Mouse (Mus musculus): Measurements from ENCODE around the gene Dars2. TPM values are rescaled to one million over a fixed set of nuclear protein-coding genes. Genes with fewer than 3 reads are reported as not detected.
A peak's percentile ranks its signal among the peaks of the same experiment; 100 is the strongest.

Dars2 gene
- 10 to 100 TPM; 24.5 to 33.5 (median 25.3) TPM for total RNA-seq (2022)

- DNase-seq (ENCODE audit: low spot score) = peak; percentile 99
These were observed at the start of gene Dars2, which contains the start of gene Cenpl for GRCm38 (mm10) chr1:161070352-161071271. Gene Dars2, minus strand, starts transcription at chr1:161070658. Gene Cenpl, plus strand, starts transcription at chr1:161070713.

- no peak for DNase-seq (ENCODE audit: low spot score)
These were observed 44.1 kb upstream of the Dars2 start for GRCm38 (mm10) chr1:161114591-161114990.

- no peak for DNase-seq (ENCODE audit: low spot score)
These were observed 38.8 kb upstream of the Dars2 start for GRCm38 (mm10) chr1:161109216-161109615.

- DNase-seq (ENCODE audit: low spot score) = no peak
These were observed 33.4 kb upstream of the Dars2 start for GRCm38 (mm10) chr1:161103842-161104241.

GRCm38 (mm10) chr1:161099721-161100405 is 29.4 kb upstream of the Dars2 start:
- DNase-seq (ENCODE audit: low spot score) = no peak

- DNase-seq (ENCODE audit: low spot score) = no peak
These were observed 6.8 kb upstream of the Dars2 start for GRCm38 (mm10) chr1:161077243-161077642.

GRCm38 (mm10) chr1:161076238-161076637 is 5.8 kb upstream of the Dars2 start:
- DNase-seq (ENCODE audit: low spot score) = no peak

GRCm38 (mm10) chr1:161071272-161071620 is 788 bp upstream of the Dars2 start:
- no peak for DNase-seq (ENCODE audit: low spot score)

GRCm38 (mm10) chr1:161063351-161063750 is 7.1 kb downstream of the Dars2 start:
- no peak for DNase-seq (ENCODE audit: low spot score)

GRCm38 (mm10) chr1:161057164-161057563 is 13.3 kb downstream of the Dars2 start:
- DNase-seq (ENCODE audit: low spot score) = no peak

GRCm38 (mm10) chr1:161046972-161047371 is 23.5 kb downstream of the Dars2 start:
- no peak for DNase-seq (ENCODE audit: low spot score)

GRCm38 (mm10) chr1:161041261-161042020 is 29.0 kb downstream of the Dars2 start:
- DNase-seq (ENCODE audit: low spot score) = no peak

GRCm38 (mm10) chr1:161040855-161041254 is 29.6 kb downstream of the Dars2 start:
- no peak for DNase-seq (ENCODE audit: low spot score)

GRCm38 (mm10) chr1:161040426-161040770 is 30.1 kb downstream of the Dars2 start:
- no peak for DNase-seq (ENCODE audit: low spot score)

- no peak for DNase-seq (ENCODE audit: low spot score)
These were observed 30.6 kb downstream of the Dars2 start for GRCm38 (mm10) chr1:161039741-161040425.

- no peak for DNase-seq (ENCODE audit: low spot score)
These were observed 31.3 kb downstream of the Dars2 start for GRCm38 (mm10) chr1:161038968-161039721.

- DNase-seq (ENCODE audit: low spot score) = no peak
These were observed 32.5 kb downstream of the Dars2 start for GRCm38 (mm10) chr1:161038004-161038403.

GRCm38 (mm10) chr1:161037599-161037998 is 32.9 kb downstream of the Dars2 start:
- no peak for DNase-seq (ENCODE audit: low spot score)

- no peak for DNase-seq (ENCODE audit: low spot score)
These were observed 33.4 kb downstream of the Dars2 start for GRCm38 (mm10) chr1:161037026-161037425.

GRCm38 (mm10) chr1:161036411-161036841 is 34.0 kb downstream of the Dars2 start:
- DNase-seq (ENCODE audit: low spot score) = no peak
